Mouse (Mus musculus): Measurements from ENCODE around the gene Olfml2a.

Olfml2a gene

DNA sequence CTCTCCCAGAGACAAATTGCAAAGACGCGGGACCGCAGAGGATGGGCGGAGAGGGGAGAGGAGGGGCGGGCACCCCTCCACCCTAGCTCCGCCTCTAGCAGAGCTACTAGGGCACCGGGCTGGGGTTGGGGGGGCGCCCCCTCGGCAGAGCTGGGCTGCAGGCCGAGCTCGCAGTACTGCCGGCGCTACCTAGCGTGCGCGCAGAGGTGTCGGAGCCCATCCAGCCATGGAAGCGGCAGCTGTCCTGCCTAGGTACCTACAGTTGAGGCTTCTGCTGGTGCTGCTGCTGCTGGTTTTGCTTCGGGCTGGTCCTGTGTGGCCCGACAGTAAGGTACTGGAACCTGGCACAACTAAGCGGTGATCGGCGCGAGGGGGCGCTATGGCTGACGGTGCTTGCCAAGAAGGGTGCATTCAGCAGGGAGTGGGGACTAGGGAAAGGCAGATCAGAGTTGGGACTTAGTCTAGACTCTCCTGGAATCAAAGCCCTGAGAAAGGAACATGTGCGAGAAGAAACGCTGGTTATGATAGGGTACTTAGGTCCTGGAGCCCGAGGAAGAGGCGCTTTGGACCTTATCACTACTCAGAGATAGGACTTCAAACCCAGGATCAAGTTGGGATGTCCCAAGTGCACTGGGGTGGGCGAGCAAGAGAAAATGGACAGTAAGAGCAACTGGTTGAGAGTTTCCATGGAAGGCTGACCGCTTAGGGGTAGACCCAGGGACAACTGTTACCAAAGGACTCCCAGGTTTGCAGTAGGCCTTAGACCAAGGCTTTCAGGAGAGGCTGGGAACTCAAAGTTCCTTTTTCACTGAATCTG is at the start of gene Olfml2a:
Gene Olfml2a (plus strand): TSS at position 128 of the 817 bp plus-strand sequence.
- DNase-seq, result peak; percentile 62

DNA sequence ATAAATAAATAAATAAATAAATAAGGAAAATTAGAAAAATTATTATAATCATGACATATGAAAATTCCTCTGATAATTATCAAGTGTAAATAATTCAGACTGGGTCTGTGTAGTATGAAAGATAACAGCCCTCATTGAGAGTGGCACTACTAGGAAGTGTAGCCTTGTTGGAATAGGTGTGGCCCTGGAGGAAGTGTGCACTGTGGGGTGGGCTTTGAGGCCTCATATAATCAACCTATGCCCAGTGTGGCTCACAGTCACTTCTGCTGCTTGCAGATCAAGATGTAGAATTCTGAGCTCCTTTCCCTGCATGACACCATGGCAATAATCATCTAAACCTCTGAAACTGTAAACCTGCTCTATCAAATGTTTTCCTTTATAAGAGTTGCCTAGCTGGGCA is 28.9 kb upstream of the Olfml2a start:
- DNase-seq, result no peak

DNA sequence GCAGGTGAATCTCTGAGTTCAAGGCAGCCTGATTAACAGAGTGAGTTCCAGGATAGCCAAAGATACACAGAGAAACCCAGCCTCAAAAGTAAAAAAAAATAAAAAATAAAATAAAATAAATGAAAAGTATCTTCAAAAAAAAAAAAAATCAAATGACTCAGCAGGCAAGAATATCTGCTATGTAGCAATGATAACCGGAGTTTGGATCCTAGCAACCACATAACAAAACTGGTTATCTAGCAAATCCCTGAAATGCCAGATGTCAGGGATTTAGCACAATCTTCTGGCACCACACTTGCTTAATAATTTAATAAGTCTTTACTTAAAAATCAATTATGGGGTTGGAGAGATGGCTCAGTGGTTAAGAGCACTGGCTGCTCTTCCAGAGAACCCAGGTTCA is 27.5 kb upstream of the Olfml2a start:
- no peak for DNase-seq

DNA sequence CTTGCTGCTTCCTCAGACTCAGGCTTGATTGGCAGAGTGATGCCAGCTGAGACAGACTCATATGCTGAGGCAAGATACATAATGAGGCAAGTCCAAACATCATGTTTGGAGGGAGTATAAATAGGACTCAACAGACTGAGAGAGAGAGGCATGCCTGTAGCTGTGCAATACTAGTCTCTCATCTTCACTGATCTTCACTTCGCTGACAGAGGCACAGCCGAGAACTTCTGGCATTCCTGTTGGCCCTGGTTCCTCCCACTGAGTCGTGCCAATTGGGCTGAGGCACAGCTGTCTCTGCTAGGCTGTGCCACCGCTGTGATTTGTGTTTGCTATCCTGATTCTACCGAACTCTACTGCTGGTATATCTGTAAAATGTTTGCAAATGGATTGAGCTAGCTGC is 25.7 kb upstream of the Olfml2a start:
- peak; percentile 13 for DNase-seq

DNA sequence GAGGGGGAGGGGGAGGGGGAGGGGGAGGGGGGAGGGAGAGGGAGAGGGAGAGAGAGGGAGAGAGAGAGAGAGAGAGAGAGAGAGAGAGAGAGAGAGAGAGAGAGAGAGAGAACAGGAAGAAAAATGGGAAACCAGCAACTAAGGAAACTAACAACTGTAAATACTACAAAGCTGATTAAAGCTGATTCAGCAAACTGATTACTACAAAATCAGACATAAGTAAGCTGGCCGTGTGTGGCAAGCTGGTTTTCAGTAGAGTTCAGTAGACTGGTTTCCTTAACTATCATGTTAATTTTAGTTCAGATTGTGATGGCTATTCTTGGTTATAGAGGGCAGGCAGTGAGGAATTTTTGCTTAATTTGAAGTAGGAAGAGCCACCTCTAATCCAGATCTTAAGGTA is 23.2 kb upstream of the Olfml2a start:
- DNase-seq, result no peak

DNA sequence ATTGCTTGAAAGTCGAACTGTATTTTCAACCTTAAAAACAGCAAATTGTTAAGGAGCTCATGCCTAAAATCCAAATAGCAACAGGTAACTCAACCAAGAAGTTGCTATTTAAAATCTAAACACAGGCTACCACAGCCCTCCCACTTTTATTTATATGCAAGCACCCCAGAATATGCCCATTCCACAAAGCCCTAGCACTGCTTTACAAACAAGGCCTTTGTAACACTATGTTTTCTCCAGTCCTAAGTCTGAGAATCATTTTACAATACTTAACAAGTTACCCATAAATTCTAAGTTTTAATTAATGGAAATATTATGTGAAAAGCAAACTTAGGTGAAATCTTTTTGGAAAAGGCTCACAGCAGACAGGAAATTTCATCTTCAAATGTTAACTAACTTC is 17.3 kb upstream of the Olfml2a start:
- no peak for DNase-seq

DNA sequence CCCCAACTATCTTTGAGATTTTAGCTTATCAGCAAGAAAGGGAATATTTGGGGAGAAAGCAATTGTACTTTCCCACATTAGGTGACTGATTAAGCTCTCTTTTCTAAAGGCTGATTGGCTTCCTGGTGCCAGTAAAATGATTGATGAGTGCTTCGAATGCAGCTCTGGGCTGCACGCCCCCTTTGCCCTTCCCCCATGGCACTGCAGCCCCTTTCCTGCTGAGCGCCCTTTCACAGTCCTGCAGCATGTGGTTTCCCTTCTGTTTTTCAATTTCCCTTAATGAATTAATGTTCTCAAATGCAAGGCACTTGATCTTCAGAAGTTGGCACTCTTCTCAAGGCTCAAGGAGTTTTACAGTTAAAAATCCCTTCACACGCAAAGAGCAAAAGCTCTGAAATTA is 16.8 kb upstream of the Olfml2a start:
- no peak for DNase-seq

DNA sequence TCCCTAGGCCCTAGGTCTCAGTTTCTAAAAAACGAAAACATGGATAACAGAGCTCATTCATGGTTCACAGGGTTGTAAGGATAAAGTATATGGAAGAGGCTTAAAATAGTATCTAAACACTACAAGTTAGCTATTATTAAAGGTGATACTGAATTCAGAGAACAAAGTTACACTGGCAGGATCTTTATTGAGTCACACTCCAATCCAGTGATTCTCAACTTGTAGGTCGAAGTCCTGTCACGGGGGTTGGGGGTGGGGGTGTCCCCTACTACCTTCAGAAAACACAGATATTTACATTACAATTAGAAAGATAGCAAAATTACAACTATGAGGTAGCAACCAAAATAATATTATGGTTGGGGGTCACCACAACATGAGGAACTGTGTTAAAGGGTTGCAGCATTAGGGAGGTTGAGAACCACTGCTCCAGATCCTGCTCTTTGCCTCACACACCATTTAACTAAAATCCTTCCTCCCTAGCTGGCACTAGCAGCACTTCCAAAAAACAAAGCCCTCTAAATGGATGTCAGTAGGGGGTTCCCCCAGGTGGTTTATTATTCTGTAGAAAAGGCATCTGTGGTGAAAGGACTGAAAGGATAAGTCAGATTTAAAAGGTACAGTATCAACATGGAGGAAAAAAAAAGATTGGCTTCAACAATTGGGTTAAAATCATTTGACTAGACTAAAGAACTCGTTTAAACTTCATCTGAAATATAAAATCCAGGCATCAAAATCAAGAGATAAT is 14.7 kb upstream of the Olfml2a start:
- no peak for DNase-seq

DNA sequence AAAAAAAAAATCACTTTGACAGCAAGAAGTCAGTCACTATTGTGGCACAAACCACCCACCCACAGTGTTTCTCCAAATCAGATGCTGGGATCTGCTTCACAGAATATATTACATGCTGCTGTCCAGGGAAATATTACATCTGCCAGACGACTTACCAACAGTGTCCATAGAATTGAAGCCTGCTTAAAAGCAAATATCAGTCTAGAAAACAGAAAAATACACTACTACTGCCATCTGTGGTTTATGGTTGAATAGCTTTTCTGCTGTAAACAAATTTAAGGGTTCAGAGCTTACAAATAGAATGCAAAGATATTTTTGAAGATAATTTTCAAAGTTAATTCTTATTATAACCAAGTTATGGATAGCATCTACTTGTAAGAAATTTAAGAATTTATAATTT is 10.4 kb upstream of the Olfml2a start:
- DNase-seq, result no peak

DNA sequence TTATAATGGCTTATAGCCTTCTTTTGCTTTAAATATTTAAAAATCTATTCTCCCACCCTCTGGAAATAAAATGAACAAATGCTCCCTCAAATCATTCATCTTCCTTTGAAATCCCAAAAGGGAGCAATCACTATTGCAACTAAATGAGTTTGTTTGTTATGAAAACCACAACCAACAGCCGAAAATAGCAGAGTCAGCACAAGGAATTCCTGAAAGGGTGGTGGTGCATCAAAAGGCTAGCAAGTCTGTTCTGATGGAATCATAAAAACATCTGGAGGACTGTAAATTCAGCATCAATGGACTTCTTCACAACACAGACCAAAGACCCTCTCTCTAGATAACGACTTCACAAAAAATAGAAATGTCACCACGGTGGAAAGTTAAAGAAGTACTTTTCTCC is 8.3 kb upstream of the Olfml2a start:
- DNase-seq, result no peak

DNA sequence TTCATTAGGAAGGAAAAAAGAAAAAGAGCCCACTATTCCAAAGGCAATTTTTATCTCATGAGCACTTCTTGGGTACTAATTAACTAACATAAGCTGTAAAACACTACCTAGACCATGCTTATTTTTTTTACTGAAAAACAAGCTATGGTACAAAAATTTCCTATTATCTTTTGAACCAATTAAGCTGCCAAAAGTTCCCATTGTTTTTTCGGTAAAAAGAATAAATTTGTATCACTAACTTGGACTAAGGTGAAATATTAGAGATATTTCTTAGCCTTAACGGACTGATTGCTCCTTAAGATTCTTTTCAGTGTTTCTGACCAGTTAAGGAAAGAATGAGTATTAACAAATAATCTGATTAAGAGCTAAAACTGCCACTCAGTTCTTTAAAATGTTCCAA is 7.9 kb upstream of the Olfml2a start:
- DNase-seq, result no peak

DNA sequence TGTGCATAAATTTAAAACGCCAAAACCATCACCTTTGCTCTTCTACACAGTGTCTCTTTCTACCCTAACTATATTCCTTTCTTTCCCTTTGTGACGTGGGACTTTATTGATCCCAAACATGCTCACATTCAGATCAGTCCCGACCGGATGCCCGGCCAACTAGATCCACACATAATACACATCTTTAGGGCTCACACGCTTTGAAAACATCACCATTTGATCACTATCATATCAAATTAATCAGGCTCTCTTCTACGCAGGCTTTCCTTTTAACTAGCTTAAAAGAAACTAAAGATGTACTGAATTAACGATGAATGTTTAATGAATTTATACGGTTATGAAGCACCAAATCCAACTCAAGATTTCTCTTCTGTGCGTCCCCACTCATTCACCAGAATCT is 7.2 kb upstream of the Olfml2a start:
- DNase-seq, result no peak

DNA sequence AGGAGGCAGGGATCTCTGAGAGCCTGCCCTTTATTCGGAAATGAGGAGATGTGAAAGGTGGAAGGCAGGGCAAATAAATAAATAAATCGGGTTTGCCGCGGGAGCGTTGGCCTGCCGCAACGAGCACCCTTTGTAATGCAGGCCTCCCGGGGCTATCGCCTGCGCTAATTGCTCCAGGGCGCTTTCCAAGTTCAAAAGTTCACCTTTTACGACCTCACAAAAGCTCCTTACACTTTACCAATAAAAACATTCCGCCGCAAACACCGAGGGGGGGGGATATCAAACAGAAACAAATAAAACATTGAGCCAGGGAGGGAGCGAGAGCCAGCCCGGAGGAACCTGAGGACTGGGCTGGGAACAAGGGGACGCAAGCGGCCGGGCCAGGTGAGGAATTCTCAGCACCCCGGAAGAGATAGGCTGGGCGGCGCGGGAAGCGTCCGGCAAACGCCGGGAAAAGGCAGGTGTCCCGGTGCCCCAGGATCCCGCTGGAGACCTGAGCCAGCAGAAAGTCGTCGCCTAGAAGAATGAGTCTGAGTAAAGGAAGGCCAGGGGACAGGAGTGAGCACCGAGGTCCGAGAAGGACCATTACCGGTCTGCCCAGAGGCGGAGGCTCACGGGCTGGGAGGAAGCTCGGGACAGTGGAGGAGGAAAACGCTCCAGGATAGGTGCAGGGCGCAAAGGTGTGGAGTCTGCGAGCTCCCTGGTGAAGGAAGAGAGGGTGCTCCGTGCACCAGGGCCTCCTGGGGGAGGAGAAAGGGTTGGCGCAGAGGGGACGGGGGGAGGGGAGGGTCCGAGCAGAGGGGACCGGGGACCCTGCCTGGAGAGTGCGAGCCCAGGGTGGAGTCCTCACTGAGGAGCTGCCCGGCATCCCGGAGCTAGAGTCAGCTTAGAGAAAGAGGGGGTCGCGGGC is 6.4 kb upstream of the Olfml2a start:
- DNase-seq, result no peak

DNA sequence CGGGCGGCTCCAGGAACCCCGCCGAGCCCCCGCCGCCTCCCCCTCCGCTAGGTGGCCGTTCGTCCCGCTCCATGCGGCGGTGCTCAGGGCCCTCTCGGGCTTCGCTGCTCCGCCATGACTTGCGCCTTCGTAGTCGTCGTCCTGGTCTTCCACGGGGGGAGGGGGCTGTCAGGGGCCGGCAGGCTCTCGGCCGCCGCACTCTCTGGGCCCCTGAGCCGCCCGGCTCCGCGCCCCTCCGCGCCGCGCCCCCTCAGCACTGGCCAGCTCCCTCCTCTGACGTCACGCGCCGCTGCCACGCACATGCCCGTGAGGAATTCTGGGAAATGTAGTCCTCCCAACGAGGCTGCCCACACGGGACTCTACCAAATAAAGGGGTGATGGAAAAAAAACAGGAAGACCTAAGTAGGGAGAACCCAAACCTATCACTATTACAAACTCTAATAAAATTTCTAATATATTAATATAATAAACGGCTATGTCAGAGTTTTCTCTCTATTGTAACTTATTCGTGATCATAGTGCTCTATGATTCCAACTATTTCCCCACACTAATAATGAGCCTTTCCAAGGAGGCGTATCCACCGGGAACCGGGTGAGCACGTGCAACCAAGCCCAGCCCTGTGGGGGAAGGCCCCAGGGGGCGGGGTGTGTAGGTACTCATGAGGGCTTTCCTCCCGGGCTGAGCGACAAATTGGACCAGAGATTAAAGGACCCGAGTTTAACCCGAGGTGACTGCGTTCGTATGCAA is 5.5 kb upstream of the Olfml2a start:
- peak; percentile 94 for DNase-seq

DNA sequence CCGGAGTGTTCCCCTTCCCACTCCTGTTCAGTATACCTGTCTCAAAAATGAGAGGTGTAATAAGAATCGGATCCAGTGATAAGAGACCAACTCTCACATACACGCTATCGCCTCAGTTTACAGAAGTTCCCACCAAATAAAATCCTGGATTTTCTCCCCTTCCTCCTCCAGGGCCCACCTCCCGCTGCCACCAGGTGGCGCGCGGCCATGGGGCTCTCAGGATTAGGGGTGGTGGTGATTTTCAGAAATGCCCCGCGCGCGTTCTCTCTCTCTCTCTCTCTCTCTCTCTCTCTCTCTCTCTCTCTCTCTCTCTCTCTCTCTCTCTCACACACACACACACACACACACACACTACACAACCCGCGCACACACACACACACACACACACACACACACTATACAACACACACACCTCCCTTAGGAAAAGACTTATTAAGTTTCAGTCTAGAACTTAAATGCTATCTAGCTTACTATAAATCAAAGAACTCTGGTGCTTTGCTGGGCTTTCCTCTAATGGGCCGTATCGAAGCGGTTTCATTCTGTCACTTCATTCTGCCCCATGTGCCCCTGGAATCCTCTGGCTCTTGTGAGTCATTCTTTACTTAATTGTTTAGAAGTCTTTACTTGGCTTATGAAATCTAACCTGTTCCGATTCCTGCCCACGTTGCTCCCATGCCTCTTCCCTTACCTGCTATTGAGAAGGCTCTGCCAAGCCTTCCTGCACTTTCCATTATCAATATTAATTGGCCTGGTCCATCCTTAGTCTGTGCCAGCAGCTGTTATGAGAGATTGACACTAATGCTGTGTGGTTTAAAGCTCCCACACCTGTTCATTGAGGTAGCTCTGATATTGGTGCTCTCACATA is 4.4 kb upstream of the Olfml2a start, which contains the start of gene Nr6a1:
Gene Nr6a1 (minus strand): TSS at position 574 of the 865 bp plus-strand sequence.
- peak; percentile 76 for DNase-seq

DNA sequence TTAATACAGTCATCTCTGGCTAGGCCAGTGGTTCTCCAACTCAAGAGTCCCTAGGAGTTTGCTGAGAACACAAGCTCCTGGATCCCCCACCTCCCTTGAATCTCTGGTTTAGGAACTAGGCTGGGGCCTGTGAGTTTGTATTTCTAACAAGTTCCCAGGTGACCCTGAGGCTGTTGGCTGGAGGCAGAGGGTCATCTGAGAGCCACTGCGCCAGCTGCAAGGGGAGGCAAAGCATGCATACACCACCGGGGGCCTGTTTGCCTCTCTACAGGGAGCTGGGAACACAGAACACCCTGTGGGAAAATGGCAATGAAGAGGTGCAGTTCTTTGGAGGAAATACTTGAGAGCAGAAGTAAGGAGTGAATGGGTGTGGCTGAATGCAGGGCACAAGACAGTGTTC is 1.5 kb upstream of the Olfml2a start:
- DNase-seq, result no peak

DNA sequence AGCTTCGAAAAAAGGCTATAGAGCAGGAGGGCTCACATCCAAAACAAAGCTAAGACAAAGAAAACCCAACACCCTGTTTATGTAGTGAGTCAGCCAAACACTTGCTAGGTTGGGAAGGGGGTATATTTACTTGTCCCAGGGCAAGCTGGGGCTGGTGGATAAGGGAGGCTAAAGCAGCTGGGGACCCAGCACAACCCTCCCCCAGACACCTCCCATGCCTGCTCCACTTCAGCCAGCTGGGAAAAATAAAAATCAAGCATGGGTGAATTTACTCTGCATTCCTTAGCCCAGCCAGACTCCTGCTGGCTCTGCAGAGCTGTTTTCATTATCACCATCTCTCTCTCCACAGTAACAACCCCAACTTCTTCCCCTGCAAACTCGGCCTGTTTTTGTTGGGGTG is 2.2 kb downstream of the Olfml2a start:
- no peak for DNase-seq

DNA sequence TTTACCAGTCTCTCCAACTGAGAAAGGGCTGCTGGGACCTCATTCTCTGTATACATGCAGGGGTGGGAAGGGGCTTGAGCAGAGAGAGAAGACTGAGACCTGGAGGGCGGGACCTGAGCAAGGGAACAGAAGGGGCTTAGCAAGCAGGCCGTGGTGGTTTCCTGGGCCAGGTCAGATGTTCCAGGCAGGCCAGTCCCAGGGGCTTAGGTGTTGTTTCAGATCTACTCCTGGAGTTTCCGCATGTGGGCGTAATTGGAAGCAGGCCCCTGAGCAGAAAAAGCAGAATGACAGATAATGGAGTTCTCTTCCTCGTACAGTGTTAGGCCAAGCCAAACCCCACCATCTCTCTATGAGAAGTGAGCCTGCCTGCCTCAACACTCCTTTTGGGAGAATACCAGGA is 3.2 kb downstream of the Olfml2a start:
- DNase-seq, result no peak

DNA sequence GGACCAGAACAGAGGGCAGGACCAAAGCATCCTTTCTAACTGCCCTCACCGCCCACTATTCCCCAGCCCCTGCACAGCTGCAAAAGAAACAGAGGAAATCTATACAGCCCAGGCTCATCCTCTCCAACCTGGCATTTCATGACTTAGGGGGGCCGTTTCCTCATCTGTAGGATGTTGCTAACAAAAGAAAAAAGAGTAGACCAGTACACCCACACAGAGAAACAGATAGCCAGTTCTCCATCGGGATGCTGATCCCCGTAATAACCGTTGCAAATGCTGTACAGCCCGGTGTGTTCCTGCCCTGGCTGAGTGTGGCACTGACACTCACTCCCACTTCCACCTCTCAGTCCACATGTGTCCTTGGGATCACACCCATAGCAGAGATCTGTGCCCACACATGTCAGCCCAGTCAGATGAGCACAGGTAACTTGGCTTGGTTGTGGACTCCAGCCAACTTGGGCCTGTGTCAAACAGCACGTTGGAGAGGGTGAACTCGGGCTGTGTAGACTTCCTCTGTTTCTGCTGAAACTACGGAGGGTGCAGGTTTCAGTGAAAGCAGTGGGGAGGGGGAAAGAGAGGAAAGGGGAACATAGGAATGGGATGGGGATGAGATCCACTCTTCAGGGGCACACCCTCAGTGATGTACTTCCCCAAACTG is 5.1 kb downstream of the Olfml2a start:
- DNase-seq, result no peak

DNA sequence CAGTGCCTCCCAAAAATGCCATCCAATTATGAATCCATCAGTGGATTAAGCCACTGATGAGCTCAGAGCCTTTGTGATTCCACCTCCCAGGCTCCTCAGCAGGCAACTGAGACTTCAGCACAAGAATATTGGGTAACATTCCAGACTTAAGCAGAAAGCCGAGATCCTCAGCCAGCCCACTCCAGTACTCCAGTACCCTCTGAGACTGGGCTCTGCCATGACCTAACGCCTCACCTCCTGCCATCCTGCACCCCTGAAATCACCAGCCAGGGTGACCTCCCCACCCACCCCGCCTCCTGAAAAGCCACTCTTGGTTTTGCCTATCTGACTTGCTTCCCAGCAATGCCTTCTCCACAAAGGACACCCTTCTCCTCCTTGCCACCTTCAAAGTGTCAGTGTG is 5.6 kb downstream of the Olfml2a start:
- DNase-seq, result no peak

DNA sequence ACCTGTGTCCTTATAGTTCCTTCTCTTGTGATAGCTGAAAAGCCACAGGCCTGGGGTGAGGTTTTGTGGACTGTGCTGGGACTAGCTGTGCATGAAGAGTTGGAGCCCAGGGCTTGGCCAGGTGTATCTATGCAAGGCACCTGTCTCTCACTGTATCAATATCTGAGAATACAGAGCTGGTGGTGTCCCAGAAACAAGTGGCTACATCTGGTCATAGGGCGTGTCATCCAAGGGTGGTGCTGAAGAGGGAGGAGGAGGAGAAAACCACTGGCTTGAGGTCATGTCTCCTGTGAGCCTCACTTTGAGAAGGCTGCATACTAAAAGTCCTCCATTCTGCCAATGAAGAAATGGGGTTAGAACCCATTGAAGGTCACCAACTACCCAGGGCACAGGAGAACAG is 6.2 kb downstream of the Olfml2a start:
- no peak for DNase-seq

Data from right cerebral cortex, postnatal 14 days (tissue).